ENCODE assay signal across 14 mouse cellular contexts in genomic region chr17:29199821-29200220, GRCm38 (mm10). TPM values are rescaled to one million over a fixed set of nuclear protein-coding genes. Genes with fewer than 3 reads are reported as not detected.
DNase-seq lines count a peak whose midpoint lies in the region; ATAC-seq lines count a peak whose summit lies in the region.
"Had no signal": no experiment of that assay in that cellular context is flagged by ENCODE, and none has a peak within 500 bp of the region (broad histone marks: within the 10 kb centered on the region; RNA-seq: fewer than 3 reads in every experiment).

No protein-coding gene starts in this region.

- DNase-seq in kidney, postnatal 36 days, result no peak
- no peak for DNase-seq in embryonic facial prominence, embryonic 14.5 days (ENCODE audit: low spot score)
- DNase-seq in cerebellum, adult 11 months, result no peak
- DNase-seq in gastrocnemius, adult 8-10 months (ENCODE audit: low spot score in 2 of 2), result no peak
- DNase-seq in layer of hippocampus, postnatal 36 days, result no peak
- DNase-seq: cerebellum, postnatal 36 days; gastrocnemius, postnatal 14 days; kidney, postnatal 14 days; liver, embryonic 13.5 days had no signal

- ATAC-seq in kidney, embryonic 16.5 days (ENCODE audit: low FRiP score, low TSS enrichment), result no peak
- ATAC-seq in embryonic facial prominence, embryonic 14.5 days (ENCODE audit: low read depth), result peak; percentile 37; the same call in 1 of the 2 replicates
- ATAC-seq in hindbrain, embryonic 15.5 days (ENCODE audit: low FRiP score, low read depth), result 0 out of 2 replicates have a peak, but pooled peaks have one; percentile 27
- no peak for ATAC-seq in midbrain, embryonic 15.5 days (replicated peaks)

- 0 out of 2 replicates have a peak overlapping the region, but pooled peaks have one; percentile 13 for H3K27ac ChIP-seq in kidney, embryonic 16.5 days (ENCODE audit: low read length)
- H3K27ac ChIP-seq in embryonic facial prominence, embryonic 14.5 days (replicated peaks; ENCODE audit: low read depth, low read length), result peak overlapping the region; percentile 69
- H3K27ac ChIP-seq in hindbrain, embryonic 15.5 days (replicated peaks), result peak overlapping the region; percentile 40
- H3K27ac ChIP-seq in midbrain, embryonic 15.5 days, result peak overlapping the region; percentile 71
- H3K27ac ChIP-seq: heart, embryonic 13.5 days; liver, embryonic 13.5 days had no signal

- H3K4me1 ChIP-seq in kidney, embryonic 16.5 days (ENCODE audit: insufficient read depth, low read length), result peaks cover 10% of the 10 kb centered on the region
- H3K4me1 ChIP-seq in embryonic facial prominence, embryonic 14.5 days (ENCODE audit: control insufficient read depth, insufficient read depth, low read length), result peaks cover 10% of the 10 kb centered on the region
- H3K4me1 ChIP-seq in hindbrain, embryonic 15.5 days (replicated peaks), result peaks cover 10% of the 10 kb centered on the region
- peaks cover 11% of the 10 kb centered on the region for H3K4me1 ChIP-seq in midbrain, embryonic 15.5 days
- H3K4me1 ChIP-seq: liver, embryonic 13.5 days had no signal

- no peaks in the 10 kb centered on the region for H3K36me3 ChIP-seq in kidney, embryonic 16.5 days (ENCODE audit: insufficient read depth, low read length)
- no peaks in the 10 kb centered on the region for H3K36me3 ChIP-seq in embryonic facial prominence, embryonic 14.5 days (ENCODE audit: control insufficient read depth, insufficient read depth, low read length)
- H3K36me3 ChIP-seq in hindbrain, embryonic 15.5 days, result no peaks in the 10 kb centered on the region
- H3K36me3 ChIP-seq in midbrain, embryonic 15.5 days (replicated peaks), result no peaks in the 10 kb centered on the region
- H3K36me3 ChIP-seq: heart, embryonic 13.5 days; liver, embryonic 13.5 days had no signal

- no peaks in the 10 kb centered on the region for H3K9me3 ChIP-seq in kidney, embryonic 16.5 days (ENCODE audit: low read length)
- H3K9me3 ChIP-seq in embryonic facial prominence, embryonic 14.5 days (ENCODE audit: control insufficient read depth, low read length), result no peaks in the 10 kb centered on the region
- H3K9me3 ChIP-seq in hindbrain, embryonic 15.5 days, result no peaks in the 10 kb centered on the region
- no peaks in the 10 kb centered on the region for H3K9me3 ChIP-seq in midbrain, embryonic 15.5 days
- H3K9me3 ChIP-seq: heart, embryonic 13.5 days; liver, embryonic 13.5 days had no signal

- H3K4me2 ChIP-seq in kidney, embryonic 16.5 days (replicated peaks; ENCODE audit: low read depth, low read length), result no peak overlapping the region
- H3K4me2 ChIP-seq in embryonic facial prominence, embryonic 14.5 days (ENCODE audit: low read depth, low read length), result no peak overlapping the region
- no peak overlapping the region for H3K4me2 ChIP-seq in hindbrain, embryonic 15.5 days
- no peak overlapping the region for H3K4me2 ChIP-seq in midbrain, embryonic 15.5 days
- H3K4me2 ChIP-seq: heart, embryonic 13.5 days; liver, embryonic 13.5 days had no signal

- H3K27me3 ChIP-seq in kidney, embryonic 16.5 days (ENCODE audit: insufficient read depth, low read length), result no peaks in the 10 kb centered on the region
- no peaks in the 10 kb centered on the region for H3K27me3 ChIP-seq in embryonic facial prominence, embryonic 14.5 days (replicated peaks; ENCODE audit: control insufficient read depth, insufficient read depth, low read length)
- no peaks in the 10 kb centered on the region for H3K27me3 ChIP-seq in hindbrain, embryonic 15.5 days
- H3K27me3 ChIP-seq in midbrain, embryonic 15.5 days (replicated peaks), result no peaks in the 10 kb centered on the region
- H3K27me3 ChIP-seq: heart, embryonic 13.5 days; liver, embryonic 13.5 days had no signal

- H3K9ac ChIP-seq in kidney, embryonic 16.5 days (replicated peaks; ENCODE audit: low read length), result no peak overlapping the region
- no peak overlapping the region for H3K9ac ChIP-seq in embryonic facial prominence, embryonic 14.5 days (ENCODE audit: low read depth, low read length)
- H3K9ac ChIP-seq in hindbrain, embryonic 15.5 days, result 0 out of 2 replicates have a peak overlapping the region, but pooled peaks have one; percentile 22
- no peak overlapping the region for H3K9ac ChIP-seq in midbrain, embryonic 15.5 days
- H3K9ac ChIP-seq: heart, embryonic 13.5 days; liver, embryonic 13.5 days had no signal

- WGBS in kidney, embryonic 16.5 days, result 37% methylated on average over 6 of the region's 7 CpGs
- 23% methylated on average over 6 of the region's 7 CpGs for WGBS in embryonic facial prominence, embryonic 14.5 days
- WGBS in hindbrain, embryonic 15.5 days, result 49% methylated on average over 6 of the region's 7 CpGs
- WGBS in midbrain, embryonic 15.5 days, result 26% methylated on average over 6 of the region's 7 CpGs

- H3K4me3 ChIP-seq in kidney, embryonic 16.5 days (ENCODE audit: low read length), result no peak overlapping the region
- H3K4me3 ChIP-seq in embryonic facial prominence, embryonic 14.5 days (ENCODE audit: low read depth, low read length), result no peak overlapping the region
- H3K4me3 ChIP-seq in hindbrain, embryonic 15.5 days, result no peak overlapping the region
- H3K4me3 ChIP-seq in midbrain, embryonic 15.5 days, result no peak overlapping the region
- H3K4me3 ChIP-seq: heart, embryonic 13.5 days; liver, embryonic 13.5 days; myocyte had no signal

RNA-seq across cellular contexts. Expression of gene Cpne5, which starts 38.1 kb away (rescaled TPM):
- polyA plus RNA-seq in kidney, embryonic 16.5 days (2015; fragmentation: Nextera tagmentation; extraction: Ambion mirVana), result 8.2 and 10.0 TPM in 2 replicates
- 12.4 and 17.1 TPM in 2 replicates for polyA plus RNA-seq in embryonic facial prominence, embryonic 14.5 days (2014; fragmentation: Nextera tagmentation; extraction: Ambion mirVana)
- 41.1 and 42.6 TPM in 2 replicates for polyA plus RNA-seq in hindbrain, embryonic 15.5 days (2015; fragmentation: Nextera tagmentation; extraction: Ambion mirVana)
- 38.3 and 41.3 TPM in 2 replicates for polyA plus RNA-seq in midbrain, embryonic 15.5 days (2015; fragmentation: Nextera tagmentation; extraction: Ambion mirVana)
- not detected for total RNA-seq in gastrocnemius, adult 8-10 months (2022)
- 10 to 100 TPM; 30.4 to 31.7 TPM for total RNA-seq in layer of hippocampus, postnatal 36 days (2021)

Comparison
In these comparisons a context has a peak if more than half of its experiments do, and no peak if none do; other contexts are left out.
1. ATAC-seq: peak in embryonic facial prominence, embryonic 14.5 days (single experiment) and hindbrain, embryonic 15.5 days (single experiment); none in kidney, embryonic 16.5 days (single experiment) and midbrain, embryonic 15.5 days (single experiment).
2. H3K27ac ChIP-seq: peak in every context shown above with its lines; median percentile 71 in midbrain, embryonic 15.5 days; 69 in embryonic facial prominence, embryonic 14.5 days; 40 in hindbrain, embryonic 15.5 days; 13 in kidney, embryonic 16.5 days.